Mouse (Mus musculus) intestine, embryonic 14.5 days (tissue): ENCODE measurements around the gene Sgpp1. TPM values are rescaled to one million over a fixed set of nuclear protein-coding genes. Genes with fewer than 3 reads are reported as not detected.
"Not testable (repeated sequence)": the region's sequence is repeated elsewhere in the genome, so short reads cannot be mapped to it uniquely, and the experiment has no call there.

Experiments
- ATAC-seq: fragments of 200-750 bp; cut with Nextera tagmentation; replicated peaks from 2 replicates; pipeline ENCODE4 v1.8.0; 2017; ENCODE audit warnings: low read depth, moderate number of reproducible peaks, moderate TSS enrichment, moderate library complexity; ENCODE audit not compliant: low FRiP score, low TSS enrichment
- DNase-seq: peaks from one replicate; pipeline ENCODE4 v3.0.0-alpha.2; 2018; ENCODE audit warnings: low spot score
- H3K27ac ChIP-seq: fragments of 300-500 bp; sonication (generic); 2 replicates; pipeline ENCODE4 v1.5.1; 2014; ENCODE audit warnings: low read depth, mild to moderate bottlenecking, control low read depth
- H3K27me3 ChIP-seq: fragments of 300-500 bp; sonication (generic); replicated peaks from 2 replicates; pipeline ENCODE4 v1.6.1; 2014; ENCODE audit warnings: low read length, control low read depth; ENCODE audit not compliant: control insufficient read depth, insufficient read depth
- H3K36me3 ChIP-seq: fragments of 300-500 bp; sonication (generic); 2 replicates; pipeline ENCODE4 v1.6.1; 2014; ENCODE audit warnings: low read length, control low read depth; ENCODE audit not compliant: control insufficient read depth, insufficient read depth
- H3K4me1 ChIP-seq: fragments of 300-500 bp; sonication (generic); replicated peaks from 2 replicates; pipeline ENCODE4 v1.6.1; 2014; ENCODE audit warnings: low read length, control low read depth, mixed read lengths; ENCODE audit not compliant: control insufficient read depth, insufficient read depth
- H3K4me2 ChIP-seq: fragments of 300-500 bp; sonication (generic); 2 replicates; pipeline ENCODE4 v1.6.1; 2014; ENCODE audit warnings: low read length
- H3K4me3 ChIP-seq: fragments of 300-500 bp; sonication (generic); 2 replicates; pipeline ENCODE4 v1.5.1; 2014; ENCODE audit warnings: low read depth, low read length, control low read depth, mixed read lengths
- H3K9ac ChIP-seq: fragments of 300-500 bp; sonication (generic); 2 replicates; pipeline ENCODE4 v1.6.1; 2014; ENCODE audit warnings: mild to moderate bottlenecking, low read length
- H3K9me3 ChIP-seq: fragments of 300-500 bp; sonication (generic); 2 replicates; pipeline ENCODE4 v1.6.1; 2016; ENCODE audit warnings: low read length, control low read depth; ENCODE audit not compliant: control insufficient read depth
- WGBS: fragments of 180-500 bp; shearing (Covaris S2); extraction: QIAGEN DNeasy Blood & Tissue Kit; methylation state at CpG from one replicate; pipeline ENCODE4 v1.1.7; 2014; 5-methylcytosine and 5-hydroxymethylcytosine counted together
- polyA plus RNA-seq: library from polyadenylated mRNA; unstranded; fragments of >200 nt; fragmentation: Nextera tagmentation; extraction: Ambion mirVana; gene quantifications from 2 replicates; pipeline ENCODE4 v1.2.1, GENCODE M21; 2014

Gene Sgpp1
- polyA plus RNA-seq, 1 experiment from 2014 or later = 15.4 TPM

DNA sequence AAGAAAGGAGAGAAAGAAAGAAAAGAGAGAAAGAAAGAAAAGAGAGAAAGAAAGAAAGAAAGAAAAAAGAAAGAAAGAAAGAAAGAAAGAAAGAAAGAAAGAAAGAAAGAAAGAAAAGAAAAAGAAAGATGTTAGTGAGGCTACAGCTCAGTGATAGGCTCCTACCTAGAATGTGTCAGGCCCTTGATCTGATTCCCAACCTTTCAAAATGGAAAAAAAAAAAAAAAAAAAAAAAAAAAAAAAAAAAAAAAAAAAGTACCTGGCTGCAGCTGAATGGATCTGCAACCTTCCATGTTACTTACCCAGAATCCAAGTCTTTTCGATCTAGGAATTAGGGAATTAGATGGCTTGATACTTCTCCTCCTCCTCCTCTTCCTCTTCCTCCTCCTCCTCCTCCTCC lies 39.7 kb downstream of the Sgpp1 start:
- not testable (repeated sequence) for H3K27ac ChIP-seq, ATAC-seq, H3K4me1 ChIP-seq, H3K27me3 ChIP-seq, H3K9ac ChIP-seq, H3K4me2 ChIP-seq, H3K36me3 ChIP-seq, H3K9me3 ChIP-seq, DNase-seq, H3K4me3 ChIP-seq
- 69% methylated on average over 1 of the region's 1 CpGs for WGBS

DNA sequence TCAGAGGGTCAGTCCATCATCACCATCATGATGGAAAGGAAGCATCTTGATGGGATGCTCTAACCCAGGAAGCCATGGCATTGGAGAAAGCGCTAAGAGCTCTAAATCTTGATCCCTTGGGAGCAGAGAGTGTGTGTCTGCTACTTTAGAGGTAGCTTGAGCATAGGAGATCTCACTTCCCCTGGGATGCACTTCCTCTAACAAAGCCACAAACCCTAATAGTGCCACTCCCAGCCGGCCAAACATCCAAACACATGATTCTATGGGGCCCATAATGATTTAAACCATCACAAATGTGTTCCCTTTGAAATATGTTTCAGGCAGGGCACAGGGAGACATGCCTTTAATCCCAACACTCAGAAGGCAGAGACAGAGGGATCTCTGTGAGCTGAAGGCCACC lies 46.5 kb downstream of the Sgpp1 start:
- Histone ChIP-seq H3K9me3 (no peaks in the 10 kb centered on the region), H3K27ac (no peak overlapping the region), H3K4me1 (no peaks in the 10 kb centered on the region), H3K36me3 (no peaks in the 10 kb centered on the region), H3K9ac (no peak overlapping the region), H3K4me3 (no peak overlapping the region), H3K4me2 (no peak overlapping the region), H3K27me3 (no peaks in the 10 kb centered on the region)
- WGBS = 90% methylated on average over 2 of the region's 2 CpGs
- ATAC-seq (no peak), DNase-seq (no peak)

DNA sequence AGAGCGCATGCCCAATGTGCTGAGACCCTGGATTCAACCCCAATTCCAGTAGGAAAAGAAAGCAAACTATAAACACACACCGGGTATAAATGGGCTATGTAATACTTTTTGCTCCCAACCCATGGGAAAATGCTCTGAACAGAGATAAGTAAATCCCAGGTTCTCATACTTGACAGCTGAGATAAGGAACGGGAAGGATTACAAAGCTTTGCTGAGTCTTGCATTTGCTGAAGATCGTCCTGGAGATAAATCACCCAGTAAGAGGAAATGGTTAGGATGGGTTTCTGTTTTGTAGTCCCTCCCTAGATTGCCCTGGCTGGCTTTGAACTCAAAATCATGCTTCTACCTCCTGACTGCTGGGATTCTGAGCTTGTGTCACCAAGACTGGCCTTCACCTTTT lies 48.2 kb downstream of the Sgpp1 start:
- DNase-seq = no peak
- no peak overlapping the region for H3K27ac ChIP-seq
- H3K9me3 ChIP-seq = no peaks in the 10 kb centered on the region
- no peak overlapping the region for H3K4me3 ChIP-seq
- H3K36me3 ChIP-seq = no peaks in the 10 kb centered on the region
- no peaks in the 10 kb centered on the region for H3K4me1 ChIP-seq
- no peak overlapping the region for H3K9ac ChIP-seq
- no peak for ATAC-seq
- H3K27me3 ChIP-seq = no peaks in the 10 kb centered on the region
- H3K4me2 ChIP-seq = no peak overlapping the region
- WGBS = 34% methylated on average over 4 of the region's 4 CpGs

DNA sequence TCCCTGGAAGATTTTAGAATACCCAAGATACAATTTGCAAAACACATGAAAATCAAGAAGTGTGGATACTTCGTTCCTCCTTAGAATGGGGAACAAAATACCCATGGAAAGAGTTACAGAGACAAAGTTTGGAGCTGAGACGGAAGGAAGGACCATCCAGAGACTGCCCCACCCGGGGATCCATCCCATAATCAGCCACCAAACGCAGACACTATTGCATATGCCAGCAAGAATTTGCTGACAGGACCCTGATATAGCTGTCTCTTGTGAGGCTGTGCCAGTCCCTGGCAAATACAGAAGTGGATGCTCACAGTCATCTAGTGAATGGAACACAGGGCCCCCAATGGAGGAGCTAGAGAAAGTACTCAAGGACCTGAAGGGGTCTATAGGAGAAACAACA lies 51.5 kb downstream of the Sgpp1 start:
- WGBS = 80% methylated on average over 4 of the region's 4 CpGs
- DNase-seq, H3K36me3 ChIP-seq, H3K4me3 ChIP-seq, H3K9me3 ChIP-seq, H3K27me3 ChIP-seq, H3K4me2 ChIP-seq, H3K27ac ChIP-seq, H3K9ac ChIP-seq, H3K4me1 ChIP-seq, ATAC-seq: not testable (repeated sequence)

DNA sequence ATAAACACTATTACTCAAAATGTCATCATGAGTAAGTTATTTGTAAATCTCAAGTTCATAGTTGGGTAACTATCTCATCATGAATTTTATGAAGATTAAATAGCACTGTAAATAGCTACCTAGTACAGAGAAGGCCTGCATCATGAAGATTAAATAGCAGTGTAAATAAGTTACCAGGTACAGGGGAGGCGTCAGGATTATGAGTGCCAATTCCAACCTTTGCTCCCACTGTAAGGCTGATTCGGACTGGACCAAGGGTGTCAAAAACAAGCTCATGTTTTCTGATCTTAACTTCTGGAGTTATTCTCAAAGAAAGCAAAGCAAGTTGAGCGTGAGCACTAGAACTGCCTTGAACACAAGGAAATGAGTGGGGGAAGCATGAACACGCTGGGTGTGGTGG lies 51.9 kb downstream of the Sgpp1 start:
- no peak for DNase-seq
- no peak overlapping the region for H3K4me3 ChIP-seq
- 93% methylated on average over 4 of the region's 4 CpGs for WGBS
- H3K4me2 ChIP-seq = no peak overlapping the region
- H3K9me3 ChIP-seq = no peaks in the 10 kb centered on the region
- no peak for ATAC-seq
- H3K36me3 ChIP-seq = no peaks in the 10 kb centered on the region
- no peaks in the 10 kb centered on the region for H3K4me1 ChIP-seq
- no peak overlapping the region for H3K27ac ChIP-seq
- no peaks in the 10 kb centered on the region for H3K27me3 ChIP-seq
- H3K9ac ChIP-seq = no peak overlapping the region

DNA sequence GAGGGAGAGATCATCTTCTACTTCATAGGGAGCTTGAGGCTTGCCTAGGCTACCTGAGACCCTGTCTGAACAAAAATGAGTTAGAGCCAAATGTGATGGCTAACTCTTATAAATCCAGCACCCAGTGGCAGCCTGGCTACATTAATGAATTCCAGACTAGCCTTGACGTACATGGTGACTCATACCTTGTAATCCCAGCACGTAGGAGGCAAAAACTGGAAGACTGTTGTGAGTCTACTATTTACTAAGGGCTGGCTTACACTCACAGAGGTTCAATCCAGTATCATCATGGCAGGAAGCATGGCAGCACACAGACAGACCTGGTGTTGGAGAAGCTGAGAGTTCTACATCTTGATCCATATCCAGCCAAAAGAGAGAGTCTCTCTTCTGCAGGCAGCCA lies 52.7 kb downstream of the Sgpp1 start:
- ATAC-seq (no peak), DNase-seq (no peak)
- Histone ChIP-seq H3K27ac (no peak overlapping the region), H3K4me1 (no peaks in the 10 kb centered on the region), H3K9ac (no peak overlapping the region), H3K4me2 (no peak overlapping the region), H3K27me3 (no peaks in the 10 kb centered on the region), H3K4me3 (no peak overlapping the region), H3K36me3 (no peaks in the 10 kb centered on the region), H3K9me3 (no peaks in the 10 kb centered on the region)
- 70% methylated on average over 2 of the region's 2 CpGs for WGBS

DNA sequence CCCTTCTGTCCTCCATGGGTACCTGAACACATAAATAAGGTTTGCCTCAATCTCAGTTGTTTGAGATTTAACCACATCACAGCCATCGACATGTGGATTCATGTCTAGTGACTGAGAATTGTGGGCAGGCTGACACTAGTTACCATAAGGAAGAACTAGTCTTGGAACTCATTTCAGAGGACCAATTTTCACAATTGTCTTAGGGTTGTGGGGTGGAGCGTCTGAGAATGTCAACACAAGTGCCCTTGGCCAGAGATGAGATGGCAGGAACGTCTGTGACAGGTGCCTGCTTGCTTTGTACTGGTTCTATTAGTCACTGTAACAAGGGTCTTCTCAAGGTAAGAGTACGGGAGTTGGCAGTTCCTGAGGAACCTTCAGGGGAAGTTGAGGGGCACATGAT lies 54.4 kb downstream of the Sgpp1 start:
- 75% methylated on average over 4 of the region's 4 CpGs for WGBS
- no peak for DNase-seq
- H3K9me3 ChIP-seq = no peaks in the 10 kb centered on the region
- no peak overlapping the region for H3K27ac ChIP-seq
- no peaks in the 10 kb centered on the region for H3K36me3 ChIP-seq
- no peak for ATAC-seq
- H3K4me1 ChIP-seq = no peaks in the 10 kb centered on the region
- no peak overlapping the region for H3K4me2 ChIP-seq
- H3K4me3 ChIP-seq = no peak overlapping the region
- no peak overlapping the region for H3K9ac ChIP-seq
- no peaks in the 10 kb centered on the region for H3K27me3 ChIP-seq

DNA sequence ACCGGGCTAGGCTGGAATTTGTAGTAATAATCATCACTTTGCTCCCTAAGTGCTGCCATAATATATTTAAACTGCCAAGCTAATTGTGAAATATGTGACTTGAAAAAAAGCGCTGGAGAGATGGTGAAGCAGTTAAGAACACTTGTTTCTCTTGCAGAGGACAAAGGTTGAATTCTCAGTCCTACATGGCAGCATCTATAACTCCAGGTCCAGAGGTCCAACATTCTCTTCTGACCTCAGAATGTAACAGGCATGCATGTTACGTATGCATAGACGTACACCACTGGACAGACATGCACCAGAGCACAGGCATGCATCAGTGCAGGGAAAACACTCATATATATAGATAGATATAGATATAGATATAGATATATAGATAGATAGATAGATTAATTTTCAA lies 57.1 kb downstream of the Sgpp1 start:
- no peak for ATAC-seq

DNA sequence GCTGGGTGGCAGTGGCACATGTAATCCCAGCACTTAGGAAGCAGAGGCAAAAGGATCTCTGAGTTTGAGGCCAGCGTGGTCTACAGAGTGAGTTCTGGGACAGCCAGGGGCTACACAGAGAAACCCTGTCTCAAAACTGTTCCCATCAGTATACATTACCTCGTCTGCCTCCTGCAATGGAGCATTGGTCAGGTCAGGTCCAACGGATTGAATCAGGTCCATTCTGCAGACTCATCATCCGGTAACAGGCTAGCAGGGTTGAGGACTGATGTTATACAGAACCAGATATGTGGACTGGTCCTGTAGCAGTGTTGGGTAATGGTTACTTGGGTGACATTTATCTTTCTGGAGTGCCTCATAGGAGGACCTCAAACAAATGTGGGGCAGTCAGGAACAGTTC lies 62.9 kb downstream of the Sgpp1 start:
- no peaks in the 10 kb centered on the region for H3K9me3 ChIP-seq
- no peak overlapping the region for H3K4me3 ChIP-seq
- no peaks in the 10 kb centered on the region for H3K27me3 ChIP-seq
- no peaks in the 10 kb centered on the region for H3K36me3 ChIP-seq
- H3K27ac ChIP-seq = no peak overlapping the region
- H3K4me1 ChIP-seq = peaks cover 11% of the 10 kb centered on the region; the same call in 1 of the 2 replicates
- no peak for DNase-seq
- no peak overlapping the region for H3K4me2 ChIP-seq
- H3K9ac ChIP-seq = no peak overlapping the region
- ATAC-seq = no peak
- 96% methylated on average over 4 of the region's 4 CpGs for WGBS

More for the DNA sequence above, 57.1 kb downstream of the Sgpp1 start:
- H3K4me2 ChIP-seq = no peak overlapping the region
- DNase-seq = no peak
- H3K4me1 ChIP-seq = no peaks in the 10 kb centered on the region
- H3K9me3 ChIP-seq = no peaks in the 10 kb centered on the region
- H3K4me3 ChIP-seq = no peak overlapping the region
- H3K27ac ChIP-seq = no peak overlapping the region
- H3K36me3 ChIP-seq = no peaks in the 10 kb centered on the region
- H3K27me3 ChIP-seq = no peaks in the 10 kb centered on the region
- 83% methylated on average over 4 of the region's 4 CpGs for WGBS
- H3K9ac ChIP-seq = no peak overlapping the region
